Mouse (Mus musculus) olfactory bulb, adult 2 months (tissue): ENCODE data around the gene Olfr434.

ENCODE experiments used
- CTCF ChIP-seq: fragments of 200-500 bp; IDR thresholded peaks from 2 replicates; pipeline ENCODE4 v1.5.1; 2012; ENCODE audit warnings: low read depth, mild to moderate bottlenecking, low read length, moderate library complexity; ENCODE audit not compliant: insufficient read depth
- POLR2A ChIP-seq: fragments of 200-500 bp; IDR thresholded peaks from 2 replicates; pipeline ENCODE4 v1.6.1; 2012; ENCODE audit warnings: mild to moderate bottlenecking, low read depth, low read length, moderate library complexity; ENCODE audit not compliant: insufficient read depth

DNA sequence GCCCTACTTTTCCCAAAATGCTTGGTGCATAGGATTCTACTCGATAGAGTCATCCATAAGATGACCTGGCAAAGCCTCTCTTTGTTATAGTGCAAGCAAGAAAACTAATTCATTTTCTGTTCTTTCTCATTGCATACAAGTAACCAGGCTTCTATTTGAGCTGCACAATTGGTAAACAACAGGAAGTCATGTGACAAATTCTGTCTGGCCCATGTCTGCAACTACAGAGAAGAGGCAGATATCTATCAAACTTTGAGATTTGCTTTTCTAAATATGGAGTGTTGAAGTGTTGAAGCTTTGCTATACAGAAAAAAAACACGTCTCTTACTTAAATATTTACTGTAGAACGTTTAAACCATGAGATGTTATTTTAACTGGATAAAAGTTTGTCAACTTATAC is 14.7 kb upstream of the Olfr434 start:
- no peak for TF ChIP-seq CTCF
- no peak for TF ChIP-seq POLR2A
